Mouse (Mus musculus): ENCODE measurements around the gene Caap1. TPM values are rescaled to one million over a fixed set of nuclear protein-coding genes. Genes with fewer than 3 reads are reported as not detected.

The Caap1 gene
- polyA plus RNA-seq (2016; fragmentation: Nextera tagmentation; extraction: Ambion mirVana) = 34.2 and 35.4 TPM in 2 replicates

DNA sequence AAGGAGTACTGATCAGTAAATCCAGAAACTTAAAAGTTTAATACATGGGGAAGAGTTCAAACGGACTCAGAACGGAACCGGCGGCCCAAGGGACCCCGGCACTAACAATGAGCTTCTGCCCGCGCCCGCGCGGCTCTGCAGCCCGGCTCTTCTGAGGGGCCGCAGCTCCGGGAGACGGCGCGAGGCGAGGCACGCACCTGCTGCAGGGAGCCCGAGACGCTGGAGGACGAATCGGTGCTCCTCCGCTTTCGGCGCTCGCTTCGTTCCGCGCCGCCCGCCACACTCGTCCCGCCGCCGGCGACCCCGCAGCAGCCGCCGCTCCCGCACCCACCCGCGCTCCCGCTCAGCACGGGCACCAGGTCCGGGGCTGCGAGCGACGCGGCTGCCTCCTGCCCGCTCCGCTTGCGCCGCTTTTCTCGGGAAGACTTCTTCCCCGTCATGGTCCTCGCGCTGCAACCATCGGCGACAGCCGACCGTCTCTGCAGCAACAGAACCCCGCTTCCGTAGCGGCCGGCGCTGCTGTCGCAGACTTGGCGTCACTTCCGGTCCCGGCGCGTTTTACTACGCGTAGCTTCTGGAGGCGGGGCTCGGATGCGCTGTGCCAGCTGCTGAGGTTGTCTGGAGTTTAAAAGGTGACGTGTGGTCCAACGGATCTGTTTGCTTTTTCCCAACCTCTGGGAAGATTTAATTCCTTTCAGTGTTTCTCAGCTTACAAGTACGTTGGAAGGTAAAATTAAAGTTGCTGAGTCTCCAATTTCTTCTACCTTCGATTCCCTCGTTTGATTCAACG lies at the start of gene Caap1, which contains the start of gene Gm10306:
Gene Caap1 (minus strand): TSS at position 532 of the 790 bp plus-strand sequence.
Gene Gm10306 (plus strand): TSS at position 282 of the 790 bp plus-strand sequence.
- Histone ChIP-seq H3K27me3 (no peaks in the 10 kb centered on the region), H3K9me3 (no peaks in the 10 kb centered on the region), H3K4me2 (peak within 1 kb of the TSS; percentile 68), H3K36me3 (replicated peaks) (no peaks in the 10 kb centered on the region), H3K27ac (peak within 1 kb of the TSS; percentile 82), H3K4me3 (replicated peaks) (peak within 1 kb of the TSS; percentile 96), H3K9ac (peak within 1 kb of the TSS; percentile 83), H3K4me1 (peaks cover 10% of the 10 kb centered on the region)
- 2% methylated on average over 71 of the region's 83 CpGs for WGBS
- ATAC-seq (ENCODE audit: low FRiP score) = peak; percentile 98

DNA sequence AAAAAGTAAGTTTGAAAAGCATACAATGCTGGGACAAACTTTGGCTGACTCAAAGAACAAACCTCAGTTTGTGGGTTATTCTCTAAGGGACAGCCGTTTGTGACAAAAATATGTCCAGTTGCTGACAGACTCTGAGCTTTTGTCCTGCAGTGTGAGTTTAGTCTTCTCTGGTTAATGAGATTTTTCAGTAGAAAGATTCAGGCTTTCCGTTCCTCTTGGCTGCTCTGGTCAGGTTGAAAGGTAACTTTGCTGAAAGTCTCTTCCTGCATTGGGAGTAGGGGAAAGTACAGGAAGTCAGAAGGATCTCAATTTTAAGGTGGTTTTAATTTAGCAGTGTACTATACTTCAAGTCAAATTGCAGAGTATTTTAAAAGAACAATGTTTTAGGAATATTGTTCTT lies 49.0 kb upstream of the Caap1 start:
- no peak overlapping the region for H3K4me2 ChIP-seq
- H3K27me3 ChIP-seq = no peaks in the 10 kb centered on the region
- H3K36me3 ChIP-seq (replicated peaks) = no peaks in the 10 kb centered on the region
- no peaks in the 10 kb centered on the region for H3K9me3 ChIP-seq
- H3K9ac ChIP-seq = no peak overlapping the region
- peaks cover 24% of the 10 kb centered on the region for H3K4me1 ChIP-seq
- ATAC-seq (ENCODE audit: low FRiP score) = no peak
- WGBS = 89% methylated on average over 2 of the region's 2 CpGs
- no peak overlapping the region for H3K27ac ChIP-seq
- H3K4me3 ChIP-seq (replicated peaks) = no peak overlapping the region

DNA sequence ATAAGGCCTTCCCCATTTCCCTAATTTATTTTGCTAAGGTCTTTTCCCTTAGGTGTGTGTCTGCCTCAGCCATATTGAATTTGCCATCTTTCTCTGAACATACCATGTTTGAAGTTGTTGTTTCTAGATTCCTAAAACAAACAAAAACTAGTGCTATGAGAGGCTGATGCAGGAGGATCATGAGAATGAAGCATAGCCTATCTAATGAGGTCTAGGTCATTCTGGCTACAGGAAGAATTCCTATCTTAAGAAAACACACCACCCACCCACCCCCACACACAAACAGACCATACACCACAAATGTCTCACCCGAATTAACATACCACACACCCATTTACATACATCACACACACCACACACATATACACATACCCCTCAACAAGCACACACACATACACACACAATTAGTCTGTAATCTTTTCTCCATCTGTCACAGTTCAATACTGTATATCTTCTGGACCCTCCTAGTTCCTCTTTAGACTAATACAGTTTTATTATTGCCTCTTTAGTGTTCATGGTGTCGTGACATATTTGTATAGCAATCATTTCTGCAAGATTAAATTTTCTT lies 47.9 kb upstream of the Caap1 start:
- ATAC-seq (ENCODE audit: low FRiP score) = no peak
- H3K4me3 ChIP-seq (replicated peaks) = no peak overlapping the region
- 91% methylated on average over 2 of the region's 2 CpGs for WGBS

DNA sequence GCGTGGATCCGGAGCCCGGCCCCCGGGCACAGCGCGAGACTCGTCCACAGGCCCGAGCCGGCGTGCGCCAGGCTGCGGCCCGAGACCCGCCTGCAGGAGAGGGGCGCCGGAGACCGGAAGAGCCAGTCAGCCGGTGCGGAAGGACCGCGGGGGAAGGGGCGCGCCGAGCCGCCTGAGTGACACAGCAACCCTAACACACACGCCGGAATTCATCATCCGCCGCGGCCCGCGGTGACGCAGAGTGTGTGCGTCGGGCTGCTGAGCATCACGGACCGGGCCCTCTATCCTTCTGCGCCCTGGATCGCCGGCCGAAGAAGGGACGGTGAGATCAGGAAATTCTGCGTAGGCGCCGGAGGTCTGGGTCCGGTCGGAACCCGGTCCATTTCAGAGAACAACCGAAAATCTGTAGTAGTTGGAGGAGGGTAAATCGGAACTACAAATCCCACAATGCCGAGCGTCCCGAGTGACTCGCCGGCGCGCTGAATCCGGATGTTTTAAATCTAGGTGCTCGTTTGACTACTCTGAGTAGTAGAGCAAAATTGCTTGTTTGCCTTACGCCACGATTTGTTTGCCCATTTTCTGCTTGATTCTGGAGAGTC lies 46.5 kb upstream of the Caap1 start, which contains the start of gene Plaa:
Gene Plaa (minus strand): TSS at position 214 of the 599 bp plus-strand sequence.
- Histone ChIP-seq H3K4me1 (peaks cover 24% of the 10 kb centered on the region), H3K4me3 (replicated peaks) (peak within 1 kb of the TSS; percentile 81), H3K36me3 (replicated peaks) (no peaks in the 10 kb centered on the region), H3K27ac (peak within 1 kb of the TSS; percentile 90), H3K4me2 (peak within 1 kb of the TSS; percentile 75), H3K9ac (peak within 1 kb of the TSS; percentile 86), H3K27me3 (no peaks in the 10 kb centered on the region), H3K9me3 (no peaks in the 10 kb centered on the region)
- under 1% methylated on average over 61 of the region's 61 CpGs for WGBS
- ATAC-seq (ENCODE audit: low FRiP score) = peak; percentile 99

More for the DNA sequence above, 47.9 kb upstream of the Caap1 start:
- Histone ChIP-seq H3K9me3 (no peaks in the 10 kb centered on the region), H3K4me1 (peaks cover 24% of the 10 kb centered on the region), H3K4me2 (0 out of 2 replicates have a peak overlapping the region, but pooled peaks have one; percentile 75), H3K36me3 (replicated peaks) (no peaks in the 10 kb centered on the region), H3K9ac (no peak overlapping the region), H3K27me3 (no peaks in the 10 kb centered on the region), H3K27ac (no peak overlapping the region)

DNA sequence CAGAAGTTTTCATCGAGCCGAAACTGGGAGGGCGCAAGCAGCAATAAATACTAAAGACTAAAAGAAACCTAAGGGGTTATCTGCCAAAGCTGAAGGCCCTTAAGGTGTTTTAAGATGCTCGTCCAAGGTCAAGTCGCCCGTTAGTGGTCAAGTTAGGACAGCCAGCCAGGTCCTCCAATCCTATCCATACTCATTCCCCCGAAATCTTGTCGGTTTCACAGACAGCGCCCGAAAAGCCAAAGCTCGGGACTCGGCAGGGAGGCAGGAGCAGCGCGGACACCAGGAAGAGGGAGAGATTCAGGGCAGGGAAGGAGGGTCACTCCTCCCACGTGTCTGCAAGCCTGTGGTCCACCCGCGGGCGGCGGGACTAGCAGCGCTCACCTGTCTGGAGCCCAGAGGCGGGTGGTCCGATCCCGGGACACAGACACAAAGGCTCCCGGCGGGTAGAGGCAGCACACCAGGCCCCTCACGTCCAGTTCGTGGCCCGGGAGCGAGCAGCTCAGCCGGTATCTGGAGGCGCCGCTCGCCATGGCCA lies 46.0 kb upstream of the Caap1 start:
- peak overlapping the region; percentile 70 for H3K4me2 ChIP-seq
- H3K27me3 ChIP-seq = no peaks in the 10 kb centered on the region
- H3K9ac ChIP-seq = peak overlapping the region; percentile 86
- H3K4me3 ChIP-seq (replicated peaks) = peak overlapping the region; percentile 81
- no peaks in the 10 kb centered on the region for H3K36me3 ChIP-seq (replicated peaks)
- no peak; the same call in 1 of the 2 replicates for ATAC-seq (ENCODE audit: low FRiP score)
- peaks cover 24% of the 10 kb centered on the region for H3K4me1 ChIP-seq
- WGBS = under 1% methylated on average over 33 of the region's 33 CpGs
- no peaks in the 10 kb centered on the region for H3K9me3 ChIP-seq
- peak overlapping the region; percentile 90 for H3K27ac ChIP-seq

DNA sequence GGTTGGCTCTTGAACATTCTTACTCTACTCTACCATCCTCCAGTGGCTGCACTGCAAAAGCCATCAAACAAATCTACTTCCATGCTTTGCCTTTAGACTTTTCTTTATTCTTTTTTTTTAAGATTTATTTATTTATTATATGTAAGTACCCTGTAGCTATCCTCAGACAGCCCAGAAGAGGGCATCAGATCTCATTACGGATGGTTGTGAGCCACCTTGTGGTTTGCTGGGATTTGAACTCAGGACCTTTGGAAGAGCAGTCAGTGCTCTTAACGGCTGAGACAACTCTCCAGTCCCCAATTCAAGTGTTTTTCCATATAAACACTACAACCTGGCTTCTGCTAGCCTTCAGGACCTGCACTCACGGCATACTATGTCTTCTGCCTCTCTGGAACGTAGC lies 44.8 kb upstream of the Caap1 start:
- Histone ChIP-seq H3K4me1 (peaks cover 24% of the 10 kb centered on the region), H3K27me3 (no peaks in the 10 kb centered on the region), H3K4me3 (replicated peaks) (peak overlapping the region; percentile 81; the same call in 1 of the 2 replicates), H3K36me3 (replicated peaks) (no peaks in the 10 kb centered on the region), H3K27ac (no peak overlapping the region), H3K4me2 (peak overlapping the region; percentile 70), H3K9ac (no peak overlapping the region), H3K9me3 (no peaks in the 10 kb centered on the region)
- 90% methylated on average over 4 of the region's 4 CpGs for WGBS
- no peak for ATAC-seq (ENCODE audit: low FRiP score)

DNA sequence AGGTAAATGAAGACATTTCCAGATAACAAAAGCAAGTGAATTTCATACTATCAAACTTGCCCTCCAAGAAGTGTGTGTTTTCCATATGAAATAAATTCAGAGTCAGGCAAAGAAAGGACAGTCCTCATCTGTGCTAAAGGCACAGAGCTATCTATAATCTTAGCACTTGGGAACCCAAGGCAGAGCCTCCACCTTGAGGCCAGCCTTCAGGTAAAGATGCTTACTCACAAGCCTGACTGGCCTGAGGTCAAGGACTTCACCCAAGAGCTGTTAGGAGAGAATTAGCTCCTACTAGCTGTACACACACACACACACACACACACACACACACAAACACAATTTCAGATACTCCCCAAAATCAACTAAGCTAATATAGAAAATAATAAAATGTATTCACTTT lies 36.1 kb upstream of the Caap1 start:
- no peak overlapping the region for H3K9ac ChIP-seq
- no peaks in the 10 kb centered on the region for H3K4me1 ChIP-seq
- no peak overlapping the region for H3K4me2 ChIP-seq
- ATAC-seq (ENCODE audit: low FRiP score) = no peak
- no peaks in the 10 kb centered on the region for H3K27me3 ChIP-seq
- no peaks in the 10 kb centered on the region for H3K9me3 ChIP-seq
- no peak overlapping the region for H3K4me3 ChIP-seq (replicated peaks)
- no peaks in the 10 kb centered on the region for H3K36me3 ChIP-seq (replicated peaks)
- H3K27ac ChIP-seq = no peak overlapping the region

DNA sequence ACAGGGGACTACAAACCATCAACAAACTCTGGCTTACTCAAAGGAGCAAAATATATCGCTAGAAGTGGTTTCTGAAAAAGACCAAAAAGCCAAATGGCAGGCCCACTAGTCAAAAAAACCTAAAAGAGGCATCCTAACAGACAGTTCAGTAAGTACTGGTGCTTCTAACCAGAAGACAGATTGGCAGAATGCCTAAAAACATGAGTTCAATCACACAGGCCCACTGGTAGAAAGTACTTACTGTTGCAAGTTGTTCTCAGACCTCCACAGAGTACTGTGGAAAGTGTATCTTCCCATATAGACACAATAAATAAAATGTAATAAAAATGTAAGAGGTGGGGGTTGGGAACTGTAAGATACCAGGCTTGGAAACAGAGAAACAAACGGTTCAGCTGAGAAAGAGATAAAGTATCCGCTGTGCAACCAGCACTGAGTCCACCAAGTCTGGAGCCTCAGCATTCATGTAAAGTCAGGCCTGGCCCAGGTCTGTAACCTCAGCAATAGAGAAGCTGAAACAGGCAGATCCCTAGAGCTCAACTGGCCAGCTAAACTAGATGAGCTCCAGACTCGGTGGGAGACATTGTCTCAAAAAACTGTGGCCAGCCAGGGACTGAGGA lies 35.3 kb upstream of the Caap1 start:
- H3K9me3 ChIP-seq = no peaks in the 10 kb centered on the region
- no peaks in the 10 kb centered on the region for H3K4me1 ChIP-seq
- H3K9ac ChIP-seq = no peak overlapping the region
- 87% methylated on average over 4 of the region's 4 CpGs for WGBS
- H3K27me3 ChIP-seq = no peaks in the 10 kb centered on the region
- H3K36me3 ChIP-seq (replicated peaks) = no peaks in the 10 kb centered on the region
- H3K27ac ChIP-seq = no peak overlapping the region
- no peak overlapping the region for H3K4me2 ChIP-seq
- no peak overlapping the region for H3K4me3 ChIP-seq (replicated peaks)
- no peak for ATAC-seq (ENCODE audit: low FRiP score)

DNA sequence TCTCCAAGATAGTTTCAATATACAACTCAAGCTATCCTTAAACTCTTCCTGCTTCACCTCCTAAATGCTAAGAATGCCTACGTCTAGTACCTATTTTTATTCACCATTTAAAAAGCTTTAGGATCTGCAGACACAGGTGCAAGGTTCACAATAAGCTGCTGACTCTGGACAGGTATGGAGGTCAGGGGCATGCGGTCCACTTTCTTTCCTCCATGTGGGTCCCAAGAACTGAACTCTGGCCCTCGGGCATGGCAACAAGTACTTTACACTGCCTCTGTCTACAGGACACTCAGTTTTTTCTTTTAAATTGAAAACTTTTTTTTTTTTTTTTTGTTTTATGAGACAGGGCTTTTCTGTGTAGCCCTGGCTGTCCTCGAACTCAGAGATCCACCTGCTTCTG lies 16.1 kb upstream of the Caap1 start:
- no peaks in the 10 kb centered on the region for H3K27me3 ChIP-seq
- H3K9ac ChIP-seq = no peak overlapping the region
- 97% methylated on average over 4 of the region's 4 CpGs for WGBS
- H3K4me1 ChIP-seq = no peaks in the 10 kb centered on the region
- no peaks in the 10 kb centered on the region for H3K9me3 ChIP-seq
- no peak overlapping the region for H3K27ac ChIP-seq
- no peak overlapping the region for H3K4me3 ChIP-seq (replicated peaks)
- H3K4me2 ChIP-seq = no peak overlapping the region
- peaks cover 40% of the 10 kb centered on the region for H3K36me3 ChIP-seq (replicated peaks)
- no peak for ATAC-seq (ENCODE audit: low FRiP score)

DNA sequence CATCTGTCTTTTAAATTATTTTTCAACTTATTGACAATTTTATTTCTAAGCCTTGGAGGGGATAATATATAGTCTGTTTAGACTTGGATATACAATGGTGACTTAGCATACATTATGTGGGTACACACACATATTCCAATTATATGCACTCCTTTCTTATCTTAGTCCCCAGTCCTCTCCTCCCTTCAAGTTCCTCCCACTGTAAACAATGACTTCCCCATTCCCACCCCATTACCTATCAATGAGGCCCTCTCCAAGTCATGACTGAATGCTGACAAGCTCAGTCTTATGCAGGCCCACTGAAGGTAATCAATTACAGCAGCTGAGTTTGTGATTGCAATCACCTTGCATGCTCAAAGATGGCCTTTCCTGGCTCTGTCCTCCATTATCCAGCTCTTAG lies 7.7 kb upstream of the Caap1 start:
- H3K27me3 ChIP-seq = no peaks in the 10 kb centered on the region
- H3K36me3 ChIP-seq (replicated peaks) = peaks cover 2% of the 10 kb centered on the region
- no peaks in the 10 kb centered on the region for H3K4me1 ChIP-seq
- H3K4me3 ChIP-seq (replicated peaks) = no peak overlapping the region
- H3K9ac ChIP-seq = no peak overlapping the region
- H3K9me3 ChIP-seq = no peaks in the 10 kb centered on the region
- no peak overlapping the region for H3K4me2 ChIP-seq
- no peak overlapping the region for H3K27ac ChIP-seq
- ATAC-seq (ENCODE audit: low FRiP score) = no peak

DNA sequence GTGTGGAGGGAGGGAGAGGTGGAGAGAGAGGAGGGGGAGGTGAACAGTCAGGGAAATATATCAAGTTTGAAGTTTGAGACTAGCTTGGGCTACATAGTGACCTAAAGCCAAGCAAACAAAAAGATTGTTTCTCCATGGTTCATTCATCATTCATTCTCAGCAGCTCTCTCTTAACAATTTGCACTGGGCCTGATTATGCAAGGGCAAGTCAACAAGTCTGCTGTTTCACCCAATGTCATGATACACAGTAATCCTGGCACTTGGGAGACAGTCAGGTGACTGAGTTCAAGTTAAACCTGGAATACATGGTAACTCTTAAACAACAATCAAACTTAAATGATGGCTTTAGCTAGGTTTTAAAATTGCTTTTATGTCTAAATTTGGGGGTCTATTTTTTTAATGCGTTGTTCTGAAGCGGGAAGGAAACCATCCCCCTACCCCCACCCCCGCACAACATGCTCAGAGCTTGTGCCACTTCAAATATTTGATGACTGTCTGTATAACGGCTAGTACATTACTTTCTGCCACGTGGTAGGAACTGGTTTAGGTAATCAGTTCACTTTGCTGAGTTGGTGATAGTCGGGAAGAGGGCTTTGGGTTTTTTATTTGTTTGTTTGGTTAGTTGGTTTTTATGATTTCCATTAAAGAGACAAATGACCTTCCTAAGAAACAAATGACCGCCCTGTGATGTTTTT lies 5.5 kb upstream of the Caap1 start:
- Histone ChIP-seq H3K27me3 (no peaks in the 10 kb centered on the region), H3K4me2 (no peak overlapping the region), H3K36me3 (replicated peaks) (no peaks in the 10 kb centered on the region), H3K9me3 (no peaks in the 10 kb centered on the region), H3K27ac (no peak overlapping the region), H3K4me3 (replicated peaks) (no peak overlapping the region), H3K9ac (no peak overlapping the region), H3K4me1 (no peaks in the 10 kb centered on the region)
- no peak for ATAC-seq (ENCODE audit: low FRiP score)
- WGBS = 80% methylated on average over 7 of the region's 7 CpGs

Data from forebrain, embryonic 12.5 days (tissue).